Mouse (Mus musculus) kidney, adult 2 months (tissue): ENCODE results near the gene Ttc30b.
"Not testable (repeated sequence)": the region's sequence is repeated elsewhere in the genome, so short reads cannot be mapped to it uniquely, and the experiment has no call there.

Source experiments
- CTCF ChIP-seq: fragments of 200-500 bp; conservative IDR thresholded peaks from 2 replicates; pipeline ENCODE4 v1.5.1; 2011; ENCODE audit warnings: low read depth, mild to moderate bottlenecking, control low read depth, low read length, moderate library complexity, mixed read lengths; ENCODE audit not compliant: insufficient read depth, insufficient read length
- POLR2A ChIP-seq: fragments of 200-500 bp; IDR thresholded peaks from one replicate; pipeline ENCODE4 v1.6.1; 2011; ENCODE audit warnings: low read depth, low read length, control low read depth

DNA sequence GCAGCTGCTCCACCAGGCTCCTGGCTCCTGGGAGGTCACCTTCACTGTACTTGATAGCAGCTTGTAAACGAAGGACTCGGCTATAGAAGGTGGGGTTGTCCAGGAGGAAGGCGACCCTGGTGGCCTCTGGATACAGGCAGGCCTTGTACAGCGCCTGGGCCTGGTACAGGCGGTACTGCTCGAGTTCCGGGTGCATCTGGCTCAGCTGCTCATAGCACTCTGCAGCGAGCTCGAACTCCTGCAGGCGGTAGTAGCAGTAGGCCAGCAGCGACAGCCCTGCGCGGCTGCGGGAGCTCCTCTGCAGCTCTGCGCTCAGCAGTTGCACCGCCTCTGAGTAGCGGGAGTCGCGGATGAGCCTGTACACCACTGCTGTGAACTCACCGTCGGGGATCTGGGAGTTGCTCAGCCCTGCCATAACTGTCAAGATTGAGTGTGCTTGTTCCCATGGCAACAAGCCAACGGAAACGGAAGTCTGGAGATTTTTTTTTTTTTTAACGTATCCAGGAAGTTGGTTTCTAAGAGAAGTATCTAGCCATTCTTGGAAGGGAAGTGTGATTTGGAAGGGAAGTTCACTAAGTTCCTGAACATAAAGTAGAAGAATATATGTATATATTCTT, 39.5 kb upstream of the Ttc30b start, which contains the start of gene Ttc30a2:
- not testable (repeated sequence) for TF ChIP-seq CTCF, POLR2A
